Mouse (Mus musculus) urinary bladder, adult 2 months (tissue): Measurements from ENCODE around the gene Vrk1. TPM values are rescaled to one million over a fixed set of nuclear protein-coding genes. Genes with fewer than 3 reads are reported as not detected.
A peak's percentile ranks its signal among the peaks of the same experiment; 100 is the strongest.

ENCODE experiments used
- DNase-seq: peaks from one replicate; pipeline ENCODE4 v3.0.0; 2022; ENCODE audit warnings: low spot score
- polyA plus RNA-seq: library from polyadenylated mRNA; depleted of rRNA; stranded (reverse); fragments of >200 nt; gene quantifications from 2 replicates; pipeline ENCODE4 v1.2.3, GENCODE M21; 2012; rRNA removed

Gene Vrk1
- 14.1 and 14.4 TPM in 2 replicates for polyA plus RNA-seq

GRCm38 (mm10) chr12:106010065-106010915 is at the start of gene Vrk1:
Vrk1 (plus strand) TSS chr12:106010228.
- peak; percentile 84 for DNase-seq

- no peak for DNase-seq
Measured at GRCm38 (mm10) chr12:105960592-105961330, 49.3 kb upstream of the Vrk1 start.

GRCm38 (mm10) chr12:105961667-105962066 is 48.4 kb upstream of the Vrk1 start:
- no peak for DNase-seq

- peak; percentile 74 for DNase-seq
Measured at GRCm38 (mm10) chr12:105962103-105963011, 47.7 kb upstream of the Vrk1 start.

- DNase-seq: no peak
Measured at GRCm38 (mm10) chr12:105963012-105963572, 46.9 kb upstream of the Vrk1 start.

GRCm38 (mm10) chr12:105966887-105967637 is 43.0 kb upstream of the Vrk1 start:
- DNase-seq: no peak

- DNase-seq: no peak
Measured at GRCm38 (mm10) chr12:105967806-105968205, 42.2 kb upstream of the Vrk1 start.

- DNase-seq: no peak
Measured at GRCm38 (mm10) chr12:105971182-105971581, 38.8 kb upstream of the Vrk1 start.

- no peak for DNase-seq
Measured at GRCm38 (mm10) chr12:105972673-105973072, 37.4 kb upstream of the Vrk1 start.

GRCm38 (mm10) chr12:105973691-105974090 is 36.3 kb upstream of the Vrk1 start:
- no peak for DNase-seq

- no peak for DNase-seq
Measured at GRCm38 (mm10) chr12:105974107-105974506, 35.9 kb upstream of the Vrk1 start.

GRCm38 (mm10) chr12:105981121-105981973 is 28.7 kb upstream of the Vrk1 start:
- DNase-seq: no peak

- no peak for DNase-seq
Measured at GRCm38 (mm10) chr12:105981974-105982305, 28.1 kb upstream of the Vrk1 start.

- DNase-seq: no peak
Measured at GRCm38 (mm10) chr12:105982598-105982997, 27.4 kb upstream of the Vrk1 start.

GRCm38 (mm10) chr12:105983499-105983898 is 26.5 kb upstream of the Vrk1 start:
- no peak for DNase-seq

GRCm38 (mm10) chr12:105988434-105988833 is 21.6 kb upstream of the Vrk1 start:
- no peak for DNase-seq

GRCm38 (mm10) chr12:105992756-105993155 is 17.3 kb upstream of the Vrk1 start:
- DNase-seq: no peak

- no peak for DNase-seq
Measured at GRCm38 (mm10) chr12:105993356-105993755, 16.7 kb upstream of the Vrk1 start.

- DNase-seq: no peak
Measured at GRCm38 (mm10) chr12:105995940-105996339, 14.1 kb upstream of the Vrk1 start.
